Mouse (Mus musculus) forebrain, embryonic 16.5 days (tissue): ENCODE results near the gene Grcc10. TPM values are rescaled to one million over a fixed set of nuclear protein-coding genes. Genes with fewer than 3 reads are reported as not detected.
A peak's percentile ranks its signal among the peaks of the same experiment; 100 is the strongest.

Source experiments
- ATAC-seq: fragments of 200-750 bp; cut with Nextera tagmentation; 2 replicates; pipeline ENCODE4 v1.8.0; 2017; ENCODE audit warnings: mild to moderate bottlenecking, moderate library complexity
- H3K27ac ChIP-seq: fragments of 300-500 bp; sonication (generic); 2 replicates; pipeline ENCODE4 v1.5.1; 2014; ENCODE audit warnings: low read length, control low read depth
- H3K27me3 ChIP-seq: fragments of 300-500 bp; sonication (generic); replicated peaks from 2 replicates; pipeline ENCODE4 v1.6.1; 2014; ENCODE audit warnings: low read length; ENCODE audit not compliant: control insufficient read depth, insufficient read depth
- H3K36me3 ChIP-seq: fragments of 300-500 bp; sonication (generic); 2 replicates; pipeline ENCODE4 v1.6.1; 2014; ENCODE audit not compliant: control insufficient read depth, insufficient read depth
- H3K4me1 ChIP-seq: fragments of 300-500 bp; sonication (generic); replicated peaks from 2 replicates; pipeline ENCODE4 v1.6.1; 2014; ENCODE audit warnings: low read length; ENCODE audit not compliant: control insufficient read depth, insufficient read depth
- H3K4me2 ChIP-seq: fragments of 300-500 bp; sonication (generic); 2 replicates; pipeline ENCODE4 v1.6.1; 2014; ENCODE audit warnings: mild to moderate bottlenecking, low read length, control low read depth
- H3K4me3 ChIP-seq: fragments of 300-500 bp; sonication (generic); replicated peaks from 2 replicates; pipeline ENCODE4 v1.5.1; 2014; ENCODE audit warnings: mild to moderate bottlenecking, low read length, control low read depth
- H3K9ac ChIP-seq: fragments of 300-500 bp; sonication (generic); replicated peaks from 2 replicates; pipeline ENCODE4 v1.6.1; 2014; ENCODE audit warnings: low read depth, low read length, control low read depth
- H3K9me3 ChIP-seq: fragments of 300-500 bp; sonication (generic); 2 replicates; pipeline ENCODE4 v1.6.1; 2016; ENCODE audit warnings: low read length; ENCODE audit not compliant: control insufficient read depth
- WGBS: fragments of 180-500 bp; shearing (Covaris S2); extraction: QIAGEN DNeasy Blood & Tissue Kit; methylation state at CpG from one replicate; pipeline ENCODE4 v1.1.7; 2014; 5-methylcytosine and 5-hydroxymethylcytosine counted together
- polyA plus RNA-seq: library from polyadenylated mRNA; unstranded; fragments of >200 nt; fragmentation: Nextera tagmentation; extraction: Ambion mirVana; gene quantifications from 2 replicates; pipeline ENCODE4 v1.2.1, GENCODE M21; 2015

Gene Grcc10
- polyA plus RNA-seq, 1 experiment from 2014 or later = 614 TPM

GRCm38 (mm10) chr6:124722876-124723473 lies 18.2 kb downstream of the Grcc10 start:
- WGBS = 78% methylated on average over 6 of the region's 6 CpGs

GRCm38 (mm10) chr6:124720904-124721303 lies 20.3 kb downstream of the Grcc10 start:
- 61% methylated on average over 11 of the region's 11 CpGs for WGBS
- no peak for ATAC-seq
- H3K36me3 ChIP-seq = peaks cover 11% of the 10 kb centered on the region

More at GRCm38 (mm10) chr6:124722876-124723473, 18.2 kb downstream of the Grcc10 start:
- Histone ChIP-seq H3K9ac (no peak overlapping the region), H3K4me2 (no peak overlapping the region), H3K4me1 (no peaks in the 10 kb centered on the region), H3K9me3 (no peaks in the 10 kb centered on the region), H3K4me3 (no peak overlapping the region), H3K36me3 (no peaks in the 10 kb centered on the region), H3K27me3 (no peaks in the 10 kb centered on the region), H3K27ac (no peak overlapping the region)
- ATAC-seq = no peak

DNA sequence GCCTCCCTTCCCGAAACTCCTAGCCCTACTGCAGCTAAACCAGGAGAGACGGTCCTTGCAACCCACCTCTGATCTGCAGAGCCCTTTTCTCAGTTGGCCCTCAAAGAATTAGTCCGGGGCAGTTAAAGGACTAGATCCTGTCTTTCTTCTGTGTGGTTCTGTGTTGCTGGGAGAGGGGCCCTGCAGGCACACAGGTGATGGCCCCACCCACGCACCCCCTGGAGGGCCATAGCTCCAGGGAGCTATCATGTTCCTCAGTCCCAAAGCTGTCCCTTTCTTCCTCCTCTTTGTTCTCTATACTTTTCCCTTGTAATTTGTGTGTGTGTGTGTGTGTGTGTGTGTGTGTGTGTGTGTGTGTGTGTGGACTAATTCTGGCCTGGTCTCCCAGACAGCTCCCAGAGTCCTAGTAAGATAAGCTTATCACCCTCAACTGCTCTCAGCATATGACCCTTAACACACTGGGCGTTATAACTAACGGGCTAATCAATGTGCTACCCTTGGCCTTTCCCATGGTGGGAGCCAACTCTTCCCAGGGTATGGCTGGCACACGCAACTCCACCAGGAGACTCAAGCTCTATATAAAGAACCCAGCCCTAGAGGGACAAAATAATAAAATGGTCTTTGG lies 21.7 kb downstream of the Grcc10 start:
- Histone ChIP-seq H3K27me3 (no peaks in the 10 kb centered on the region), H3K4me2 (no peak overlapping the region), H3K9me3 (no peaks in the 10 kb centered on the region), H3K4me1 (no peaks in the 10 kb centered on the region), H3K27ac (no peak overlapping the region), H3K9ac (no peak overlapping the region), H3K4me3 (no peak overlapping the region), H3K36me3 (peaks cover 23% of the 10 kb centered on the region)
- 72% methylated on average over 7 of the region's 7 CpGs for WGBS
- no peak for ATAC-seq

More at GRCm38 (mm10) chr6:124720904-124721303, 20.3 kb downstream of the Grcc10 start:
- Histone ChIP-seq H3K27ac (no peak overlapping the region), H3K27me3 (no peaks in the 10 kb centered on the region), H3K9ac (no peak overlapping the region), H3K4me3 (no peak overlapping the region), H3K4me1 (no peaks in the 10 kb centered on the region), H3K9me3 (no peaks in the 10 kb centered on the region), H3K4me2 (no peak overlapping the region)

DNA sequence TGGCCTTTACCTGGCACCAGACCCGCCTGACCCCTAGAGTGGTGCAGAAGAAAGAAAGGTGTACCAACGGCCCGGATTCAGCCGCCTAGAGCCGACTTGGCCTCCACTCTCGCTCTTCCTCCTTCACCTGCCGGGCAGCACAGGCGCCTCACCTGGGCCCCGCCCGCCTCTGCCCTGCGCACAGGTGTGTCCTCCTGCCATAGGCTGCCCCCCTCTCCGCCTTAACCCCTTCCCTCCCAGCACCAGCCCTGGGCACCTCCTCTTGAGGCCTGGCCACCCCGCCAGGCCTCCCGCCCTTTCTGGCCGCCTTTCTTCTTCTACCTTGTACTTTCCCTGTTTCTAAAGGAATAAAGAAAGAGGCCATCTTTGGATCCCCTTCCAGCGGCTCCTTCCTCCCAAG lies 22.5 kb downstream of the Grcc10 start:
- H3K4me2 ChIP-seq = no peak overlapping the region
- no peak overlapping the region for H3K27ac ChIP-seq
- no peaks in the 10 kb centered on the region for H3K27me3 ChIP-seq
- no peak overlapping the region for H3K9ac ChIP-seq
- WGBS = 55% methylated on average over 15 of the region's 16 CpGs
- peaks cover 23% of the 10 kb centered on the region for H3K36me3 ChIP-seq
- H3K4me3 ChIP-seq = no peak overlapping the region
- peaks cover 5% of the 10 kb centered on the region for H3K4me1 ChIP-seq
- ATAC-seq = no peak
- no peaks in the 10 kb centered on the region for H3K9me3 ChIP-seq

GRCm38 (mm10) chr6:124717968-124718367 lies 23.2 kb downstream of the Grcc10 start:
- H3K27me3 ChIP-seq = no peaks in the 10 kb centered on the region
- WGBS = 81% methylated on average over 13 of the region's 13 CpGs
- H3K4me3 ChIP-seq = no peak overlapping the region
- peaks cover 23% of the 10 kb centered on the region for H3K36me3 ChIP-seq
- H3K9me3 ChIP-seq = no peaks in the 10 kb centered on the region
- H3K9ac ChIP-seq = no peak overlapping the region
- H3K4me1 ChIP-seq = peaks cover 13% of the 10 kb centered on the region
- no peak for ATAC-seq
- no peak overlapping the region for H3K27ac ChIP-seq
- H3K4me2 ChIP-seq = no peak overlapping the region

DNA sequence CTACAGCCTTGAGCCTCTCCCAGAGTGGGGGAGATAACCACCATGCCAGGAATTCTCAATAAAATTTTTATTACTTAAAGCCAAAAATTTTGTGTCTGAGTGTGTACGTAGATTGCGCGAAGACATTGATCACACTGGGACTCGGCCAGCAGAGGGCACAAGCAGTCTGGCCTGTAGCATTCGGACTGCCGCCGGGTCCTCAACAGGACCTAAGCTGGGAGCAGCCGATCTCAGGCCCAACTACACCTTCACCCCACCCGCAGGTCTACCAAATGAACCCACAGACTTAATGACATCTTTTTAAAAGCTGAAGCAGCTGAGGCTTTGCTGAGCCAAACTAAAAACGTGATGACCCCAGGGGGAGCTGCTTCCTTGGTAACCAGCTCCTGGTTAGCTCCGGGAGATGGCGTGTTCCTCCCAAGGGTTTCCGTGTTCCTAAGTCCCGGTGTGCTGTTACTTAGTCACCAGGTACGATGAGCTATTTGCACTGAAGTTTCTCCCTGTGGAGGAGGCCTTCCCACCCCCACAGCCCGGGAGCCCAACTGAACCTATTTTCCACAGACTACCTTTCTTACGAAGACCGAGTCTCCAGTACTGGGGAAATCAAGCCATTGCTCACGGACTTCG lies 24.2 kb downstream of the Grcc10 start:
- Histone ChIP-seq H3K27ac (no peak overlapping the region), H3K36me3 (peaks cover 23% of the 10 kb centered on the region), H3K4me3 (no peak overlapping the region), H3K9ac (no peak overlapping the region), H3K4me1 (peaks cover 17% of the 10 kb centered on the region), H3K27me3 (no peaks in the 10 kb centered on the region), H3K9me3 (no peaks in the 10 kb centered on the region), H3K4me2 (no peak overlapping the region)
- 70% methylated on average over 20 of the region's 20 CpGs for WGBS
- no peak for ATAC-seq

GRCm38 (mm10) chr6:124712918-124713317 lies 28.3 kb downstream of the Grcc10 start:
- Histone ChIP-seq H3K4me2 (peak overlapping the region; percentile 99), H3K4me1 (peaks cover 35% of the 10 kb centered on the region), H3K9ac (peak overlapping the region; percentile 98), H3K27ac (no peak overlapping the region), H3K27me3 (no peaks in the 10 kb centered on the region), H3K36me3 (peaks cover 23% of the 10 kb centered on the region), H3K9me3 (no peaks in the 10 kb centered on the region), H3K4me3 (peak overlapping the region; percentile 74)
- no peak for ATAC-seq
- WGBS = 23% methylated on average over 11 of the region's 11 CpGs

DNA sequence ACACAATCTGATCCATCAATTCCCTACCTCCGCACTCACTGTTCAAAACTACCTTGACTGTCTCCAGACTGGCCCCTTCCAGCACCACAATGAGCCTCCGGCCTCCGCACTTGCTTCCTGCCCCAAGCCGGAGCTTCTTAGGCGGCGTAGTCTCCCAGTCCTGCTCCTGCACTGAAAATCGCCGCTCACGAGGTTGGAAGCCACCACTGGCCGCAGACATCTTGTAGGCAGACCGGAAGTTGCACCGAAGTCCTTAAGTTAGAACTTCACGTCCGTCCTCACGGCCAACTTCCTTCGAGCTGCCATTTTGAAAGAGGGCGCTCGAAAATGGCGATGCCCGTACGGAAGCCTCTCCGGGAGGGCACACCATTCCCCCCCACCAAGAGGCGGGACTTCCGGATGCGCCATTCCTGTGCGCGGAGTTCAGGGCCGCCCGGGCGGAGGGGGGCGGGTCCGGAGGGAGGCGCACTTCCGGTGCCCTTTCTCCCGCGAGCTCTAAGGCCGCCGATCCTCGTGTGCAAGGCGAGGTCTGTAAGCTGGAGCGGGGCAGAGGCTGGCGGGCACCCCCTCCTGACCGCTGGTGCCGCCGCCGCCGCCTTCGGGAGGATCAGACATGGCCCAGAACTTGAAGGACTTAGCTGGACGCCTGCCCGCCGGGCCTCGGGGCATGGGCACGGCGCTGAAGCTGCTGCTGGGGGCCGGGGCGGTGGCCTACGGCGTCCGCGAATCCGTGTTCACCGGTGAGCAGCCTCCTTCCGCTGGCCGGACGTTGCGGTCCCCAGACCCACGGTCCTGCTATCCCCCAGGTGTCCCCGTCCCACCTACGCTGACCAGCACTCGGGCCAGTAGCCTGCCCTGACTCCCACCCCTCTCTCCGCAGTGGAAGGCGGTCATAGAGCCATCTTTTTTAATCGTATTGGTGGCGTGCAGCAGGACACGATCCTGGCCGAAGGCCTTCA lies 29.1 kb downstream of the Grcc10 start, which contains the start of the genes Emg1 and Phb2:
TSS of gene Emg1 (minus strand) at position 355 of the 959 bp plus-strand sequence.
TSS of gene Phb2 (plus strand) at position 513 of the 959 bp plus-strand sequence.
- H3K9me3 ChIP-seq = no peaks in the 10 kb centered on the region
- peak within 1 kb of the TSS; percentile 79 for H3K27ac ChIP-seq
- H3K27me3 ChIP-seq = no peaks in the 10 kb centered on the region
- H3K4me3 ChIP-seq = peak within 1 kb of the TSS; percentile 74
- peak within 1 kb of the TSS; percentile 99 for H3K4me2 ChIP-seq
- peak; percentile 98 for ATAC-seq
- H3K36me3 ChIP-seq = peaks cover 19% of the 10 kb centered on the region
- peaks cover 35% of the 10 kb centered on the region for H3K4me1 ChIP-seq
- H3K9ac ChIP-seq = peak within 1 kb of the TSS; percentile 98
- under 1% methylated on average over 74 of the region's 76 CpGs for WGBS
